Mouse (Mus musculus) common myeloid progenitor, adult 5-6 weeks (primary cell): ENCODE measurements around the gene Zkscan5. TPM values are rescaled to one million over a fixed set of nuclear protein-coding genes. Genes with fewer than 3 reads are reported as not detected.
"Not testable (repeated sequence)": the region's sequence is repeated elsewhere in the genome, so short reads cannot be mapped to it uniquely, and the experiment has no call there.

Experiments
- ATAC-seq: replicated peaks from 2 replicates; pipeline ENCODE4 v1.8.0; 2016; ENCODE audit warnings: low read depth, mild to moderate bottlenecking, moderate TSS enrichment, inconsistent platforms; ENCODE audit not compliant: poor library complexity, severe bottlenecking
- total RNA-seq: library from RNA; stranded (forward); fragments of 200-1000, 187-1606 nt; gene quantifications from 2 replicates; pipeline ENCODE4 v1.2.3, GENCODE M21; 2017

Gene Zkscan5
- total RNA-seq, 1 experiment from 2014 or later: 7.2 TPM

GRCm38 (mm10) chr5:145211340-145211739, 7.0 kb downstream of the Zkscan5 start:
- no peak for ATAC-seq

GRCm38 (mm10) chr5:145212216-145212615, 7.9 kb downstream of the Zkscan5 start:
- no peak for ATAC-seq

- no peak for ATAC-seq
These were observed 9.1 kb downstream of the Zkscan5 start for GRCm38 (mm10) chr5:145213505-145213904.

GRCm38 (mm10) chr5:145214679-145215078, 10.3 kb downstream of the Zkscan5 start:
- peak; percentile 63; the same call in 1 of the 2 replicates for ATAC-seq

GRCm38 (mm10) chr5:145217746-145218145, 13.4 kb downstream of the Zkscan5 start:
- no peak for ATAC-seq

GRCm38 (mm10) chr5:145218206-145218605, 13.8 kb downstream of the Zkscan5 start:
- ATAC-seq: no peak

GRCm38 (mm10) chr5:145218671-145219070, 14.3 kb downstream of the Zkscan5 start:
- ATAC-seq: no peak

GRCm38 (mm10) chr5:145219981-145220380, 15.6 kb downstream of the Zkscan5 start:
- ATAC-seq: no peak

- peak; percentile 36; the same call in 1 of the 2 replicates for ATAC-seq
These were observed 18.5 kb downstream of the Zkscan5 start for GRCm38 (mm10) chr5:145222840-145223239.

GRCm38 (mm10) chr5:145223395-145223794, 19.0 kb downstream of the Zkscan5 start:
- no peak for ATAC-seq

GRCm38 (mm10) chr5:145226453-145226852, 22.1 kb downstream of the Zkscan5 start:
- ATAC-seq: no peak

- ATAC-seq: not testable (repeated sequence)
These were observed 24.9 kb downstream of the Zkscan5 start for GRCm38 (mm10) chr5:145229283-145229682.

- no peak for ATAC-seq
These were observed 26.3 kb downstream of the Zkscan5 start for GRCm38 (mm10) chr5:145230641-145231040.

- peak; percentile 92 for ATAC-seq
These were observed 27.1 kb downstream of the Zkscan5 start, which contains the start of gene Zfp655 for GRCm38 (mm10) chr5:145231367-145231871. Gene Zfp655 (plus strand): TSS chr5:145231715.

- ATAC-seq: 0 out of 2 replicates have a peak, but pooled peaks have one; percentile 5
These were observed 27.6 kb downstream of the Zkscan5 start for GRCm38 (mm10) chr5:145231893-145232411.

- ATAC-seq: peak; percentile 40
These were observed 30.3 kb downstream of the Zkscan5 start for GRCm38 (mm10) chr5:145234636-145235035.

- ATAC-seq: no peak
These were observed 45.2 kb downstream of the Zkscan5 start for GRCm38 (mm10) chr5:145249520-145249919.

Other genes starting within 250 kb of the Zkscan5 start
- gene Smurf1, start 238.7 kb upstream of the Zkscan5 start, total RNA-seq: 3.1 and 4.4 TPM in 2 replicates
- not detected in 2 replicates for gene Gm4871, start 171.8 kb upstream of the Zkscan5 start, total RNA-seq
- not detected in 2 replicates for gene 1700018F24Rik, start 161.6 kb upstream of the Zkscan5 start, total RNA-seq
- gene Arpc1a, start 120.7 kb upstream of the Zkscan5 start, total RNA-seq: 57.1 and 89.3 TPM in 2 replicates
- not detected in 2 replicates for gene Kpna7, start 120.5 kb upstream of the Zkscan5 start, total RNA-seq
- 144 and 160 TPM in 2 replicates for gene Arpc1b, start 90.3 kb upstream of the Zkscan5 start, total RNA-seq
- 164 and 249 TPM in 2 replicates for gene Pdap1, start 64.3 kb upstream of the Zkscan5 start, total RNA-seq
- 188 and 253 TPM in 2 replicates for gene Bud31, start 64.2 kb upstream of the Zkscan5 start, total RNA-seq
- 15.1 and 15.3 TPM in 2 replicates for gene Ptcd1, start 37.5 kb upstream of the Zkscan5 start, total RNA-seq
- gene Cpsf4, start 37.3 kb upstream of the Zkscan5 start, total RNA-seq: 38.3 and 45.7 TPM in 2 replicates
- 130 and 141 TPM in 2 replicates for gene Atp5j2, start 12.5 kb upstream of the Zkscan5 start, total RNA-seq
- 21.9 and 22.0 TPM in 2 replicates for gene Zkscan14, start 2.7 kb upstream of the Zkscan5 start, total RNA-seq
- 43.1 and 58.1 TPM in 2 replicates for gene Zfp655, start 27.2 kb downstream of the Zkscan5 start, total RNA-seq
- gene Zscan25, start 75.9 kb downstream of the Zkscan5 start, total RNA-seq: 6.2 and 11.1 TPM in 2 replicates
- not detected in 2 replicates for gene Cyp3a57, start 140.7 kb downstream of the Zkscan5 start, total RNA-seq